Mouse (Mus musculus): ENCODE data around the gene Nit1. TPM values are rescaled to one million over a fixed set of nuclear protein-coding genes. Genes with fewer than 3 reads are reported as not detected.
"Not testable (repeated sequence)": the region's sequence is repeated elsewhere in the genome, so short reads cannot be mapped to it uniquely, and the experiment has no call there.

Gene Nit1
- total RNA-seq, 2 experiments from 2014 or later: 26.1 to 29.9 TPM

- intact Hi-C loops (cut with DNase I): loop anchor here (5.0 kb wide), 1 partner anchor 240 kb away; no protein-coding TSS in a partner anchor
Observed at GRCm38 (mm10) chr1:171356814-171357213, 11.4 kb upstream of the Nit1 start.

GRCm38 (mm10) chr1:171355812-171356340, 10.4 kb upstream of the Nit1 start:
- intact Hi-C loops (cut with DNase I): loop anchor here (2.0 to 5.0 kb wide), 2 partner anchors 33 to 239 kb away; no protein-coding TSS in a partner anchor
- DNase-seq (ENCODE audit: low spot score): no peak

More at GRCm38 (mm10) chr1:171356814-171357213, 11.4 kb upstream of the Nit1 start:
- no peak for DNase-seq (ENCODE audit: low spot score)

GRCm38 (mm10) chr1:171349210-171349609, 3.8 kb upstream of the Nit1 start:
- no peak for DNase-seq (ENCODE audit: low spot score)
- intact Hi-C loops (cut with DNase I): no loop called here

- DNase-seq (ENCODE audit: low spot score): no peak
- intact Hi-C loops (cut with DNase I): no loop called here
Observed at GRCm38 (mm10) chr1:171348665-171349064, 3.2 kb upstream of the Nit1 start.

GRCm38 (mm10) chr1:171346095-171346450, 627 bp upstream of the Nit1 start:
- DNase-seq (ENCODE audit: low spot score): no peak
- intact Hi-C loops (cut with DNase I): no loop called here

GRCm38 (mm10) chr1:171344715-171345114, 731 bp downstream of the Nit1 start:
- no peak for DNase-seq (ENCODE audit: low spot score)
- intact Hi-C loops (cut with DNase I): no loop called here

GRCm38 (mm10) chr1:171343922-171344677, 1.3 kb downstream of the Nit1 start:
- intact Hi-C loops (cut with DNase I): no loop called here
- DNase-seq (ENCODE audit: low spot score): no peak

GRCm38 (mm10) chr1:171342262-171343207, 2.9 kb downstream of the Nit1 start:
- intact Hi-C loops (cut with DNase I): no loop called here
- DNase-seq (ENCODE audit: low spot score): no peak

- no peak for DNase-seq (ENCODE audit: low spot score)
- intact Hi-C loops (cut with DNase I): no loop called here
Observed at GRCm38 (mm10) chr1:171330216-171330560, 15.3 kb downstream of the Nit1 start.

- intact Hi-C loops (cut with DNase I): loop anchor here (2.0 to 5.0 kb wide), 2 partner anchors 35 to 83 kb away; partner anchors contain the start of genes Ufc1 and Usf1
- DNase-seq (ENCODE audit: low spot score): no peak
Observed at GRCm38 (mm10) chr1:171329433-171330215, 15.8 kb downstream of the Nit1 start.

GRCm38 (mm10) chr1:171328839-171329432, 16.5 kb downstream of the Nit1 start, which contains the start of gene Dedd:
Dedd (plus strand) TSS chr1:171329145.
- intact Hi-C loops (cut with DNase I): loop anchor here (2.0 to 5.0 kb wide), 2 partner anchors 34 to 83 kb away; partner anchors contain the start of genes Ufc1 and Usf1
- peak; percentile 91 for DNase-seq (ENCODE audit: low spot score)

GRCm38 (mm10) chr1:171328244-171328643, 17.2 kb downstream of the Nit1 start:
- no peak for DNase-seq (ENCODE audit: low spot score)
- intact Hi-C loops (cut with DNase I): loop anchor here (2.0 to 5.0 kb wide), 2 partner anchors 33 to 84 kb away; partner anchors contain the start of genes Ufc1 and Usf1

- intact Hi-C loops (cut with DNase I): loop anchor here (5.0 kb wide), 1 partner anchor 86 kb away; the partner anchor contains the start of gene Usf1
- DNase-seq (ENCODE audit: low spot score): not testable (repeated sequence)
Observed at GRCm38 (mm10) chr1:171326588-171326987, 18.9 kb downstream of the Nit1 start.

GRCm38 (mm10) chr1:171325571-171325970, 19.9 kb downstream of the Nit1 start:
- no peak for DNase-seq (ENCODE audit: low spot score)
- intact Hi-C loops (cut with DNase I): loop anchor here (5.0 kb wide), 1 partner anchor 87 kb away; the partner anchor contains the start of gene Usf1

GRCm38 (mm10) chr1:171322012-171322411, 23.4 kb downstream of the Nit1 start:
- intact Hi-C loops (cut with DNase I): loop anchor here (2.0 kb wide), 1 partner anchor 33 kb away; no protein-coding TSS in a partner anchor

GRCm38 (mm10) chr1:171321415-171321814, 24.0 kb downstream of the Nit1 start:
- DNase-seq (ENCODE audit: low spot score): no peak
- intact Hi-C loops (cut with DNase I): no loop called here

More at GRCm38 (mm10) chr1:171322012-171322411, 23.4 kb downstream of the Nit1 start:
- no peak for DNase-seq (ENCODE audit: low spot score)

- no peak for DNase-seq (ENCODE audit: low spot score)
- intact Hi-C loops (cut with DNase I): no loop called here
Observed at GRCm38 (mm10) chr1:171320151-171320550, 25.3 kb downstream of the Nit1 start.

- DNase-seq (ENCODE audit: low spot score): no peak
- intact Hi-C loops (cut with DNase I): no loop called here
Observed at GRCm38 (mm10) chr1:171319748-171320147, 25.7 kb downstream of the Nit1 start.

GRCm38 (mm10) chr1:171309321-171309720, 36.1 kb downstream of the Nit1 start:
- intact Hi-C loops (cut with DNase I): no loop called here
- no peak for DNase-seq (ENCODE audit: low spot score)
